Mouse (Mus musculus): ENCODE data around the gene Pdss2.

- no peak for TF ChIP-seq POLR2A (IDR thresholded peaks at IDR 0.05; ENCODE audit: insufficient read depth, low read length)
- no peak for TF ChIP-seq EP300 (IDR thresholded peaks at IDR 0.05; ENCODE audit: insufficient read depth, low read depth, low read length)
These were observed 49.2 kb upstream of the Pdss2 start for GRCm38 (mm10) chr10:43172066-43172465.
